Mouse (Mus musculus): ENCODE results near the gene Pex11g.

DNA sequence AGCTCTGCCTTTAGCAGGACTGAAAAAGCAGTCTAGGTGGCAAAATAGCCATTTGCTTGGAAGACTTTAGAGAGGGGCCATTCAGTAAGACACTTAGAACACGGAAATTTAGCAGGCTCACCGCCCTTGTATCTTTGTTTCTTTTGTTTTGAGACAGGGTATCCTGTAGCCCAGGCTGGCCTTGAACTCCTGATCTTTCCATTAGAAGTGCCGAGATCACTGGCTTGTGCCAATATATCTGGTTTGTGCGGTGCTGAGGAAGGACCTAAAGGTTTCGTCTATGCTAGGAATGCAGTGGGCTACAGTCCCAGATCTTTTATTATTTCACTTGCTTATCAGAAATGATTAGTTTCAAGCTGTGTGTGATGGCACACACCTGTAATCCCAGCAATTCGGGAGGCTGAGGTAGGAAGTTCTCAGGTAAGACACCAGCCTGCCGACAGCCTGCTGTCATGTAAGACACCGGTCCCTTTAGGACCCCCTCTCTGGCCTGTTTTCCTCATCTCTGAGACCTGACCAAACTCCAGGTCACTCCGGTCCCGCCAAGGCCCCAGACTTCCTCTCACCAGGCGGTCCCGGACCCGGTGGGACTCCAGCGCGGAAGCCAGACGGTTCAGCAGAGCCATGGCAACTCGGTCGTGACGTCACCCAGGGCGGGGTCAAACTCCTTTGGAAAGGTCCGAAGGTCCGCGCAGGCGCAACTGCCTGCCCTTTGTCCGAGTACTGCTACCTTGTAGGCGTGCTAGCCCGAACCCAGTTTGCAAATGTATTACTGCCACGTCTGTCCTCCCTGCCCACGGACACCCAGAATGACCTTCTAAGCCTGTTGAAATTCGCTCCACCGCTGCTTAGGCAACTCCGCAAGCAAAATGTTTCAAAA lies at the start of gene Pex11g:
- TF ChIP-seq POLR2A (IDR thresholded peaks at IDR 0.05; ENCODE audit: extremely low read depth, insufficient read depth, low read length) (peak; percentile 95), CTCF (IDR thresholded peaks at IDR 0.05; ENCODE audit: low read depth, low read length) (no peak)
